Mouse (Mus musculus): Measurements from ENCODE around the gene Tas2r106.

Gene Tas2r106

DNA sequence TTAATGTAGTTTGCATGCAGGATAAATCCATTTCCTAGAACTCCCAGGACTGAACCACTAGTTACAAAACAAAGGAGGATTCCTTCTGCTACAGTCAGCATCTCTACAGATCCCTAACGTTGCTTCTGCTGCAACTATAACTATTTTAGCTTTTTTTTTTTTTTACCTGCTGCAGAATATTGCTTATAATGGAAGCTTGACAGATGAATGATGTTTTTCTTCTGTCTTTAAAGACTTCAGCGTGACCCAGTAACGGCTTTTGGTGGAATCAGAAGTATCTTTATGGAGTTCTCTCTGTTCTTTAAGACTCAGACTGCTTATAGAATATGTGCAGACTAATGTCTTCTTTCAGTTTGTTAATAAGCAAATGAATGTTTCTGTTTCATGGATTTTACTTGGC lies at the start of gene Tas2r106:
Gene Tas2r106, minus strand, starts transcription at position 101 of the 400 bp plus-strand sequence.
- no peak for DNase-seq (ENCODE audit: low spot score)

DNA sequence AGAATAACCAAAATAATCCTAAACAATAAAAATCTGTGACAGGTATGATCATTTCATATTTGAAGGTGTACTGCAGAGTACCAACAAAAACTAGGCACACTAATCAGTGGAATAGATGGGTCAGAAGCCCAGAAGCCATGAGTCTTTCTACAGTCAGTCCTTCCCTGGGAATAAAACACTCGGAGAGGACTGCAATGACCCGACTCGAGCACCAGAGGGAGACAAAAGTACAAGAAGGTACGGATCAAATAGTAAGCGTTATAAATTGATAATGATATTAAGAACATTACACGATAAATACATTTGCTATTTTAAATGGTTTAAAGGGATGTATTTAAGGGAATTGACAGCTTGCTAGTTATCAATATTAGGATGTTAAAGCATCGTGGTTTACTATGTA lies 34.1 kb upstream of the Tas2r106 start:
- DNase-seq (ENCODE audit: low spot score) = peak; percentile 17

DNA sequence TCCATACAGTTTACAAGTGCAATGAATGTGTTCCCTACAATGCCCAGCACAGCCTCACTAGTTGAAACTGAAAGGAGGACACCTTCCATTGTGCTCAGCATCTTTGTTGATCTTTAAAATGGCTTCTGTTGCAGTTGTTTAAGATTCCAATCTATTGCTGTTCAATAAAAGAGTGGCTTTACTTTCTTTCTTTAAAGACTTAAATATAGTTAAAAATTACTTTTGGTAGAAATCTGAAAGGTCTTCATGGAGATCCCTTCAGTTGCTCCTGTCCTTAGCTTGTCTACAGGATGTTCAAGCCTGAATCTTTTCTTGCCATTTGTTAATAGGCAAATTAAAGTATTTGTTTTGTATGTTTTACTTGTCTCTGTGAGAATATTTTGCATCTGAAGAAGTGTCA lies 11.3 kb upstream of the Tas2r106 start, which contains the start of gene Tas2r114:
Gene Tas2r114, minus strand, starts transcription at position 101 of the 400 bp plus-strand sequence.
- no peak for DNase-seq (ENCODE audit: low spot score)

DNA sequence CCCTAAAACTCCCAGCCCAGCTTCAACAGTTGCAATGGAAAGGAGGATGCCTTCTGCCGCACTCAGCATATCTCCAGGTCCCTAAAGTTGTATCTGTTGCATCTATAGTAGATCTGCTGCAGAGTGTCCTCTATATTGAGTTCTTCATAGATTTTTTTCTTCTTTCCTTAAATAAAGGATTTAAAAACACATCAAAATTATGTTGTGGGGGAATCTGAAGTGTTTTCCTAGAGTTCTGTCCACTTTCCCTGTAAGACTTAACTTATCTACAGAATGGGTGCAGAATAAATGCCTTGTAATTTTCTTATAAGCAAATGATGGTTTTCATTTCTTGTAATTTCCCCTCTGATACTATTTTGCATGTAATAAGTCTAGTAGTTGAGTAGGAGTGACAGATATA lies 8.7 kb upstream of the Tas2r106 start, which contains the start of gene Tas2r105:
Gene Tas2r105, minus strand, starts transcription at position 101 of the 400 bp plus-strand sequence.
- no peak for DNase-seq (ENCODE audit: low spot score)

GRCm38 (mm10) chr6:131685644-131686043 lies 7.0 kb upstream of the Tas2r106 start, which contains the start of gene Tas2r104:
Gene Tas2r104 (minus strand): TSS chr6:131685744.
- DNase-seq (ENCODE audit: low spot score) = no peak

- no peak for DNase-seq (ENCODE audit: low spot score)
Observed at GRCm38 (mm10) chr6:131660049-131660448, 18.6 kb downstream of the Tas2r106 start, which contains the start of gene Tas2r107. Gene Tas2r107 (minus strand): TSS chr6:131660149.

- DNase-seq (ENCODE audit: low spot score) = no peak
Observed at GRCm38 (mm10) chr6:131630812-131631211, 47.9 kb downstream of the Tas2r106 start, which contains the start of gene Tas2r130. Gene Tas2r130 (minus strand): TSS chr6:131630912.
